Mouse (Mus musculus): ENCODE data around the gene Pgm2l1. TPM values are rescaled to one million over a fixed set of nuclear protein-coding genes. Genes with fewer than 3 reads are reported as not detected.

Gene Pgm2l1
- polyA plus RNA-seq, 1 experiment from 2014 or later, result 2.6 TPM

GRCm38 (mm10) chr7:100215116-100215732 is 12.0 kb upstream of the Pgm2l1 start:
- ATAC-seq (replicated peaks; ENCODE audit: insufficient number of reproducible peaks, low FRiP score, low TSS enrichment), result no peak
- no peaks in the 10 kb centered on the region for H3K4me1 ChIP-seq (ENCODE audit: control insufficient read depth, insufficient read depth, low read length)
- no peaks in the 10 kb centered on the region for H3K27me3 ChIP-seq (ENCODE audit: control insufficient read depth, insufficient read depth, low read length)
- 57% methylated on average over 6 of the region's 6 CpGs for WGBS (ENCODE audit: insufficient replicate concordance)
- no peak overlapping the region for H3K9ac ChIP-seq (ENCODE audit: low read depth, low read length)
- H3K4me2 ChIP-seq, result no peak overlapping the region
- no peaks in the 10 kb centered on the region for H3K9me3 ChIP-seq (replicated peaks; ENCODE audit: control insufficient read depth, low read length)
- H3K36me3 ChIP-seq (ENCODE audit: control insufficient read depth, insufficient read depth, low read length), result no peaks in the 10 kb centered on the region
- no peak overlapping the region for H3K4me3 ChIP-seq (ENCODE audit: low read depth, low read length)
- H3K27ac ChIP-seq (ENCODE audit: low read depth, low read length), result no peak overlapping the region

- no peak overlapping the region for H3K4me3 ChIP-seq (ENCODE audit: low read depth, low read length)
- H3K9ac ChIP-seq (ENCODE audit: low read depth, low read length), result no peak overlapping the region
- no peak overlapping the region for H3K4me2 ChIP-seq
- ATAC-seq (replicated peaks; ENCODE audit: insufficient number of reproducible peaks, low FRiP score, low TSS enrichment), result no peak
- no peaks in the 10 kb centered on the region for H3K4me1 ChIP-seq (ENCODE audit: control insufficient read depth, insufficient read depth, low read length)
- H3K27ac ChIP-seq (ENCODE audit: low read depth, low read length), result no peak overlapping the region
- whole genome bisulfite sequencing (ENCODE audit: insufficient replicate concordance), result 66% methylated on average over 10 of the region's 10 CpGs
- no peaks in the 10 kb centered on the region for H3K9me3 ChIP-seq (replicated peaks; ENCODE audit: control insufficient read depth, low read length)
- no peaks in the 10 kb centered on the region for H3K27me3 ChIP-seq (ENCODE audit: control insufficient read depth, insufficient read depth, low read length)
- H3K36me3 ChIP-seq (ENCODE audit: control insufficient read depth, insufficient read depth, low read length), result no peaks in the 10 kb centered on the region
Observed at GRCm38 (mm10) chr7:100215976-100216375, 11.2 kb upstream of the Pgm2l1 start.

- Histone ChIP-seq H3K27ac (ENCODE audit: low read depth, low read length) (no peak overlapping the region), H3K36me3 (ENCODE audit: control insufficient read depth, insufficient read depth, low read length) (no peaks in the 10 kb centered on the region), H3K27me3 (ENCODE audit: control insufficient read depth, insufficient read depth, low read length) (no peaks in the 10 kb centered on the region), H3K4me2 (no peak overlapping the region), H3K4me1 (ENCODE audit: control insufficient read depth, insufficient read depth, low read length) (no peaks in the 10 kb centered on the region), H3K4me3 (ENCODE audit: low read depth, low read length) (no peak overlapping the region), H3K9ac (ENCODE audit: low read depth, low read length) (no peak overlapping the region), H3K9me3 (replicated peaks; ENCODE audit: control insufficient read depth, low read length) (no peaks in the 10 kb centered on the region)
- WGBS (ENCODE audit: insufficient replicate concordance), result 68% methylated on average over 9 of the region's 9 CpGs
- no peak for ATAC-seq (replicated peaks; ENCODE audit: insufficient number of reproducible peaks, low FRiP score, low TSS enrichment)
Observed at GRCm38 (mm10) chr7:100216601-100217565, 10.3 kb upstream of the Pgm2l1 start.

- Histone ChIP-seq H3K27me3 (ENCODE audit: control insufficient read depth, insufficient read depth, low read length) (no peaks in the 10 kb centered on the region), H3K4me1 (ENCODE audit: control insufficient read depth, insufficient read depth, low read length) (no peaks in the 10 kb centered on the region), H3K4me2 (peak overlapping the region; percentile 99), H3K27ac (ENCODE audit: low read depth, low read length) (peak overlapping the region; percentile 87), H3K9ac (ENCODE audit: low read depth, low read length) (peak overlapping the region; percentile 72), H3K4me3 (ENCODE audit: low read depth, low read length) (peak overlapping the region; percentile 81), H3K9me3 (replicated peaks; ENCODE audit: control insufficient read depth, low read length) (no peaks in the 10 kb centered on the region), H3K36me3 (ENCODE audit: control insufficient read depth, insufficient read depth, low read length) (no peaks in the 10 kb centered on the region)
- WGBS (ENCODE audit: insufficient replicate concordance), result 2% methylated on average over 22 of the region's 23 CpGs
- peak; percentile 61 for ATAC-seq (replicated peaks; ENCODE audit: insufficient number of reproducible peaks, low FRiP score, low TSS enrichment)
Observed at GRCm38 (mm10) chr7:100227896-100228525, 817 bp downstream of the Pgm2l1 start.

- Histone ChIP-seq H3K4me1 (ENCODE audit: control insufficient read depth, insufficient read depth, low read length) (no peaks in the 10 kb centered on the region), H3K27me3 (ENCODE audit: control insufficient read depth, insufficient read depth, low read length) (no peaks in the 10 kb centered on the region)
- 52% methylated on average over 3 of the region's 3 CpGs for WGBS (ENCODE audit: insufficient replicate concordance)
Observed at GRCm38 (mm10) chr7:100228957-100229356, 1.8 kb downstream of the Pgm2l1 start.

GRCm38 (mm10) chr7:100230646-100231045 is 3.5 kb downstream of the Pgm2l1 start:
- Histone ChIP-seq H3K27ac (ENCODE audit: low read depth, low read length) (no peak overlapping the region), H3K4me3 (ENCODE audit: low read depth, low read length) (no peak overlapping the region), H3K4me2 (no peak overlapping the region), H3K36me3 (ENCODE audit: control insufficient read depth, insufficient read depth, low read length) (no peaks in the 10 kb centered on the region), H3K9ac (ENCODE audit: low read depth, low read length) (no peak overlapping the region), H3K27me3 (ENCODE audit: control insufficient read depth, insufficient read depth, low read length) (no peaks in the 10 kb centered on the region), H3K9me3 (replicated peaks; ENCODE audit: control insufficient read depth, low read length) (no peaks in the 10 kb centered on the region), H3K4me1 (ENCODE audit: control insufficient read depth, insufficient read depth, low read length) (no peaks in the 10 kb centered on the region)
- no peak for ATAC-seq (replicated peaks; ENCODE audit: insufficient number of reproducible peaks, low FRiP score, low TSS enrichment)
- 94% methylated on average over 1 of the region's 1 CpGs for WGBS (ENCODE audit: insufficient replicate concordance)

More at GRCm38 (mm10) chr7:100228957-100229356, 1.8 kb downstream of the Pgm2l1 start:
- no peak for ATAC-seq (replicated peaks; ENCODE audit: insufficient number of reproducible peaks, low FRiP score, low TSS enrichment)
- Histone ChIP-seq H3K9ac (ENCODE audit: low read depth, low read length) (no peak overlapping the region), H3K36me3 (ENCODE audit: control insufficient read depth, insufficient read depth, low read length) (no peaks in the 10 kb centered on the region), H3K27ac (ENCODE audit: low read depth, low read length) (no peak overlapping the region), H3K9me3 (replicated peaks; ENCODE audit: control insufficient read depth, low read length) (no peaks in the 10 kb centered on the region), H3K4me2 (peak overlapping the region; percentile 99), H3K4me3 (ENCODE audit: low read depth, low read length) (peak overlapping the region; percentile 81)

- H3K4me2 ChIP-seq, result no peak overlapping the region
- 61% methylated on average over 1 of the region's 1 CpGs for WGBS (ENCODE audit: insufficient replicate concordance)
- H3K4me3 ChIP-seq (ENCODE audit: low read depth, low read length), result no peak overlapping the region
- no peaks in the 10 kb centered on the region for H3K36me3 ChIP-seq (ENCODE audit: control insufficient read depth, insufficient read depth, low read length)
- no peak for ATAC-seq (replicated peaks; ENCODE audit: insufficient number of reproducible peaks, low FRiP score, low TSS enrichment)
- no peaks in the 10 kb centered on the region for H3K27me3 ChIP-seq (ENCODE audit: control insufficient read depth, insufficient read depth, low read length)
- H3K4me1 ChIP-seq (ENCODE audit: control insufficient read depth, insufficient read depth, low read length), result no peaks in the 10 kb centered on the region
- H3K27ac ChIP-seq (ENCODE audit: low read depth, low read length), result no peak overlapping the region
- no peak overlapping the region for H3K9ac ChIP-seq (ENCODE audit: low read depth, low read length)
- no peaks in the 10 kb centered on the region for H3K9me3 ChIP-seq (replicated peaks; ENCODE audit: control insufficient read depth, low read length)
Observed at GRCm38 (mm10) chr7:100231661-100232060, 4.5 kb downstream of the Pgm2l1 start.

GRCm38 (mm10) chr7:100233681-100234080 is 6.5 kb downstream of the Pgm2l1 start:
- Histone ChIP-seq H3K4me3 (ENCODE audit: low read depth, low read length) (no peak overlapping the region), H3K9me3 (replicated peaks; ENCODE audit: control insufficient read depth, low read length) (no peaks in the 10 kb centered on the region), H3K36me3 (ENCODE audit: control insufficient read depth, insufficient read depth, low read length) (no peaks in the 10 kb centered on the region), H3K4me2 (no peak overlapping the region), H3K9ac (ENCODE audit: low read depth, low read length) (no peak overlapping the region), H3K4me1 (ENCODE audit: control insufficient read depth, insufficient read depth, low read length) (no peaks in the 10 kb centered on the region), H3K27me3 (ENCODE audit: control insufficient read depth, insufficient read depth, low read length) (no peaks in the 10 kb centered on the region), H3K27ac (ENCODE audit: low read depth, low read length) (no peak overlapping the region)
- no peak for ATAC-seq (replicated peaks; ENCODE audit: insufficient number of reproducible peaks, low FRiP score, low TSS enrichment)
